Mouse (Mus musculus) erythroblast, adult 5-6 weeks (primary cell): ENCODE data around the gene H3f3b. TPM values are rescaled to one million over a fixed set of nuclear protein-coding genes. Genes with fewer than 3 reads are reported as not detected.
"Not testable (repeated sequence)": the region's sequence is repeated elsewhere in the genome, so short reads cannot be mapped to it uniquely, and the experiment has no call there.

Experiments
- ATAC-seq: replicated peaks from 2 replicates; pipeline ENCODE4 v1.8.0; 2016; ENCODE audit warnings: moderate number of reproducible peaks, mild to moderate bottlenecking, moderate TSS enrichment, inconsistent platforms; ENCODE audit not compliant: poor library complexity, low FRiP score, severe bottlenecking
- total RNA-seq, 2 experiments: library from RNA; stranded (forward) in 1 of 2; stranded (reverse) in 1 of 2; fragments of 150-400 nt in 1 of 2; fragments of 200-764, 138-1000 nt in 1 of 2; gene quantifications; 2 replicates each; pipeline versions ENCODE4 v1.2.3 to v1.2.4; 2015 to 2017; ENCODE audit warnings: low replicate concordance in 2 of 2

The H3f3b gene
- total RNA-seq, 2 experiments from 2014 or later, result 384 to 401 TPM

GRCm38 (mm10) chr11:116023074-116023770, 4.5 kb downstream of the H3f3b start:
- peak; percentile 26 for ATAC-seq

- no peak for ATAC-seq
Measured at GRCm38 (mm10) chr11:116022256-116022780, 5.4 kb downstream of the H3f3b start.

GRCm38 (mm10) chr11:116021328-116022220, 6.2 kb downstream of the H3f3b start:
- no peak for ATAC-seq

GRCm38 (mm10) chr11:116020519-116020922, 7.2 kb downstream of the H3f3b start:
- ATAC-seq, result no peak

- no peak for ATAC-seq
Measured at GRCm38 (mm10) chr11:116019976-116020411, 7.8 kb downstream of the H3f3b start.

- no peak for ATAC-seq
Measured at GRCm38 (mm10) chr11:116019360-116019791, 8.4 kb downstream of the H3f3b start.

- not testable (repeated sequence) for ATAC-seq
Measured at GRCm38 (mm10) chr11:116018867-116019266, 8.9 kb downstream of the H3f3b start.

- no peak for ATAC-seq
Measured at GRCm38 (mm10) chr11:116018106-116018505, 9.7 kb downstream of the H3f3b start.

GRCm38 (mm10) chr11:116014821-116015220, 12.9 kb downstream of the H3f3b start:
- ATAC-seq, result no peak

GRCm38 (mm10) chr11:116012262-116012947, 15.4 kb downstream of the H3f3b start, which contains the start of gene Galk1:
Gene Galk1, minus strand, starts transcription at chr11:116012719.
- peak; percentile 84 for ATAC-seq

GRCm38 (mm10) chr11:116011529-116012261, 16.1 kb downstream of the H3f3b start:
- no peak for ATAC-seq

- ATAC-seq, result no peak
Measured at GRCm38 (mm10) chr11:116010948-116011347, 16.8 kb downstream of the H3f3b start.

- ATAC-seq, result no peak
Measured at GRCm38 (mm10) chr11:116010146-116010545, 17.6 kb downstream of the H3f3b start.

GRCm38 (mm10) chr11:116009661-116010060, 18.1 kb downstream of the H3f3b start:
- ATAC-seq, result no peak

GRCm38 (mm10) chr11:116008832-116009375, 18.9 kb downstream of the H3f3b start:
- ATAC-seq, result no peak

GRCm38 (mm10) chr11:116008411-116008810, 19.4 kb downstream of the H3f3b start:
- ATAC-seq, result no peak

GRCm38 (mm10) chr11:116007095-116007850, 20.5 kb downstream of the H3f3b start:
- no peak; the same call in 1 of the 2 replicates for ATAC-seq

- ATAC-seq, result no peak
Measured at GRCm38 (mm10) chr11:116005701-116006419, 21.9 kb downstream of the H3f3b start.
